Mouse (Mus musculus) intestine, embryonic 15.5 days (tissue): ENCODE data around the gene Surf6. TPM values are rescaled to one million over a fixed set of nuclear protein-coding genes. Genes with fewer than 3 reads are reported as not detected.

ENCODE experiments used
- ATAC-seq: fragments of 200-750 bp; cut with Nextera tagmentation; 2 replicates; pipeline ENCODE4 v1.8.0; 2017; ENCODE audit warnings: moderate TSS enrichment, moderate library complexity
- H3K27ac ChIP-seq: fragments of 300-500 bp; sonication (generic); 2 replicates; pipeline ENCODE4 v1.5.1; 2015; ENCODE audit warnings: mild to moderate bottlenecking, inconsistent platforms
- H3K27me3 ChIP-seq: fragments of 300-500 bp; sonication (generic); replicated peaks from 2 replicates; pipeline ENCODE4 v1.6.1; 2015; ENCODE audit warnings: inconsistent platforms
- H3K36me3 ChIP-seq: fragments of 300-500 bp; sonication (generic); 2 replicates; pipeline ENCODE4 v1.6.1; 2015; ENCODE audit warnings: inconsistent platforms
- H3K4me1 ChIP-seq: fragments of 300-500 bp; sonication (generic); replicated peaks from 2 replicates; pipeline ENCODE4 v1.6.1; 2015; ENCODE audit warnings: inconsistent platforms
- H3K4me2 ChIP-seq: fragments of 300-500 bp; sonication (generic); replicated peaks from 2 replicates; pipeline ENCODE4 v1.6.1; 2015; ENCODE audit warnings: mild to moderate bottlenecking, inconsistent platforms
- H3K4me3 ChIP-seq: fragments of 300-500 bp; sonication (generic); replicated peaks from 2 replicates; pipeline ENCODE4 v1.5.1; 2015; ENCODE audit warnings: inconsistent platforms
- H3K9ac ChIP-seq: fragments of 300-500 bp; sonication (generic); 2 replicates; pipeline ENCODE4 v1.6.1; 2015; ENCODE audit warnings: inconsistent platforms
- H3K9me3 ChIP-seq: fragments of 300-500 bp; sonication (generic); 2 replicates; pipeline ENCODE4 v1.6.1; 2016; ENCODE audit warnings: inconsistent platforms
- whole genome bisulfite sequencing: fragments of 180-500 bp; shearing (Covaris S2); methylation state at CpG from one replicate; pipeline ENCODE4 v1.1.7; 2015; 5-methylcytosine and 5-hydroxymethylcytosine counted together
- polyA plus RNA-seq: library from polyadenylated mRNA; unstranded; fragments of >200 nt; fragmentation: Nextera tagmentation; extraction: Ambion mirVana; gene quantifications from 2 replicates; pipeline ENCODE4 v1.2.1, GENCODE M21; 2015

Surf6 gene
- polyA plus RNA-seq, 1 experiment from 2014 or later, result 23.0 TPM

- Histone ChIP-seq H3K9me3 (no peaks in the 10 kb centered on the region), H3K27me3 (no peaks in the 10 kb centered on the region), H3K27ac (no peak overlapping the region), H3K4me1 (no peaks in the 10 kb centered on the region), H3K36me3 (no peaks in the 10 kb centered on the region), H3K9ac (no peak overlapping the region), H3K4me3 (no peak overlapping the region), H3K4me2 (no peak overlapping the region)
- ATAC-seq, result no peak
Observed at GRCm38 (mm10) chr2:26878571-26878970, 24.1 kb downstream of the Surf6 start.

GRCm38 (mm10) chr2:26870666-26871065, 32.0 kb downstream of the Surf6 start:
- no peak for ATAC-seq

GRCm38 (mm10) chr2:26864879-26865278, 37.8 kb downstream of the Surf6 start, which contains the start of gene Abo:
Gene Abo (minus strand): TSS chr2:26864979.
- WGBS, result 60% methylated on average over 3 of the region's 3 CpGs
- H3K27me3 ChIP-seq, result no peaks in the 10 kb centered on the region
- no peak within 1 kb of the TSS for H3K9ac ChIP-seq
- H3K4me3 ChIP-seq, result no peak within 1 kb of the TSS
- no peaks in the 10 kb centered on the region for H3K36me3 ChIP-seq
- no peaks in the 10 kb centered on the region for H3K9me3 ChIP-seq
- H3K27ac ChIP-seq, result no peak within 1 kb of the TSS
- no peak for ATAC-seq
- no peak within 1 kb of the TSS for H3K4me2 ChIP-seq
- no peaks in the 10 kb centered on the region for H3K4me1 ChIP-seq

More at GRCm38 (mm10) chr2:26870666-26871065, 32.0 kb downstream of the Surf6 start:
- no peak overlapping the region for H3K27ac ChIP-seq
- H3K4me3 ChIP-seq, result no peak overlapping the region
- no peaks in the 10 kb centered on the region for H3K9me3 ChIP-seq
- 60% methylated on average over 6 of the region's 6 CpGs for WGBS
- H3K4me1 ChIP-seq, result no peaks in the 10 kb centered on the region
- no peak overlapping the region for H3K9ac ChIP-seq
- H3K36me3 ChIP-seq, result no peaks in the 10 kb centered on the region
- no peaks in the 10 kb centered on the region for H3K27me3 ChIP-seq
- no peak overlapping the region for H3K4me2 ChIP-seq

GRCm38 (mm10) chr2:26862856-26863255, 39.8 kb downstream of the Surf6 start:
- Histone ChIP-seq H3K4me1 (no peaks in the 10 kb centered on the region), H3K27me3 (no peaks in the 10 kb centered on the region), H3K4me2 (no peak overlapping the region), H3K27ac (no peak overlapping the region), H3K9ac (no peak overlapping the region), H3K36me3 (no peaks in the 10 kb centered on the region), H3K9me3 (no peaks in the 10 kb centered on the region), H3K4me3 (no peak overlapping the region)
- 71% methylated on average over 3 of the region's 3 CpGs for WGBS
- ATAC-seq, result no peak

- WGBS, result 44% methylated on average over 2 of the region's 2 CpGs
- no peak overlapping the region for H3K4me2 ChIP-seq
- H3K9me3 ChIP-seq, result no peaks in the 10 kb centered on the region
- no peak; the same call in 1 of the 2 replicates for ATAC-seq
- H3K27me3 ChIP-seq, result no peaks in the 10 kb centered on the region
- H3K4me3 ChIP-seq, result no peak overlapping the region
- H3K36me3 ChIP-seq, result no peaks in the 10 kb centered on the region
- H3K27ac ChIP-seq, result no peak overlapping the region
- no peaks in the 10 kb centered on the region for H3K4me1 ChIP-seq
- H3K9ac ChIP-seq, result no peak overlapping the region
Observed at GRCm38 (mm10) chr2:26847706-26848105, 55.0 kb downstream of the Surf6 start.

Other genes starting within 250 kb of the Surf6 start
- gene Lcn4, start 231.6 kb downstream of the Surf6 start, polyA plus RNA-seq, result not detected in 2 replicates
- gene Abo, start 37.9 kb downstream of the Surf6 start, polyA plus RNA-seq, result 0.15 TPM in 1 of 2 replicates, not detected in the other
- gene Med22, start 7.8 kb upstream of the Surf6 start, polyA plus RNA-seq, result 39.0 and 40.6 TPM in 2 replicates
- 631 and 647 TPM in 2 replicates for gene Rpl7a, start 7.9 kb upstream of the Surf6 start, polyA plus RNA-seq
- gene Surf2, start 13.5 kb upstream of the Surf6 start, polyA plus RNA-seq, result 41.6 and 42.9 TPM in 2 replicates
- gene Surf1, start 13.7 kb upstream of the Surf6 start, polyA plus RNA-seq, result 68.7 and 69.3 TPM in 2 replicates
- gene Surf4, start 31.0 kb upstream of the Surf6 start, polyA plus RNA-seq, result 241 and 252 TPM in 2 replicates
- 0.33 TPM in 1 of 2 replicates, not detected in the other for gene Stkld1, start 31.2 kb upstream of the Surf6 start, polyA plus RNA-seq
- 45.2 TPM in 2 replicates for gene Rexo4, start 61.5 kb upstream of the Surf6 start, polyA plus RNA-seq
- 0.25 and 0.28 TPM in 2 replicates for gene Adamts13, start 70.5 kb upstream of the Surf6 start, polyA plus RNA-seq
- gene Cacfd1, start 107.0 kb upstream of the Surf6 start, polyA plus RNA-seq, result 49.0 and 60.5 TPM in 2 replicates
- gene Slc2a6, start 125.1 kb upstream of the Surf6 start, polyA plus RNA-seq, result 0.97 and 1.3 TPM in 2 replicates
- gene Mymk, start 169.3 kb upstream of the Surf6 start, polyA plus RNA-seq, result 0.15 and 0.24 TPM in 2 replicates
- 2.0 and 2.2 TPM in 2 replicates for gene Adamtsl2, start 176.5 kb upstream of the Surf6 start, polyA plus RNA-seq
- gene Fam163b, start 239.6 kb upstream of the Surf6 start, polyA plus RNA-seq, result 0.21 and 0.26 TPM in 2 replicates